Mouse (Mus musculus): ENCODE data around the gene Mllt10. TPM values are rescaled to one million over a fixed set of nuclear protein-coding genes. Genes with fewer than 3 reads are reported as not detected.
A peak's percentile ranks its signal among the peaks of the same experiment; 100 is the strongest.

Mllt10 gene
- polyA plus RNA-seq, 1 experiment from 2014 or later = 40.7 TPM

- 58% methylated on average over 27 of the region's 27 CpGs for WGBS
- H3K27me3 ChIP-seq (ENCODE audit: control insufficient read depth, insufficient read depth, low read length) = no peaks in the 10 kb centered on the region
- no peak overlapping the region for H3K27ac ChIP-seq (ENCODE audit: low read length)
- no peak for ATAC-seq (replicated peaks; ENCODE audit: extremely low read depth, insufficient read depth, low FRiP score)
- no peaks in the 10 kb centered on the region for H3K9me3 ChIP-seq (replicated peaks; ENCODE audit: control insufficient read depth, low read length)
- no peak overlapping the region for H3K4me3 ChIP-seq (ENCODE audit: low read length)
- no peaks in the 10 kb centered on the region for H3K36me3 ChIP-seq (ENCODE audit: control insufficient read depth, insufficient read depth)
- peak overlapping the region; percentile 43 for H3K4me2 ChIP-seq (ENCODE audit: low read depth, low read length)
- H3K9ac ChIP-seq (ENCODE audit: low read length) = peak overlapping the region; percentile 63
- H3K4me1 ChIP-seq (ENCODE audit: control insufficient read depth, insufficient read depth, low read length) = peaks cover 14% of the 10 kb centered on the region
These were observed 14.5 kb upstream of the Mllt10 start for GRCm38 (mm10) chr2:18040347-18041160.

GRCm38 (mm10) chr2:18041199-18041885 lies 13.7 kb upstream of the Mllt10 start:
- Histone ChIP-seq H3K27ac (ENCODE audit: low read length) (peak overlapping the region; percentile 3; the same call in 1 of the 2 replicates), H3K9ac (ENCODE audit: low read length) (peak overlapping the region; percentile 63), H3K4me3 (ENCODE audit: low read length) (no peak overlapping the region), H3K9me3 (replicated peaks; ENCODE audit: control insufficient read depth, low read length) (no peaks in the 10 kb centered on the region), H3K36me3 (ENCODE audit: control insufficient read depth, insufficient read depth) (no peaks in the 10 kb centered on the region), H3K27me3 (ENCODE audit: control insufficient read depth, insufficient read depth, low read length) (no peaks in the 10 kb centered on the region), H3K4me1 (ENCODE audit: control insufficient read depth, insufficient read depth, low read length) (peaks cover 14% of the 10 kb centered on the region), H3K4me2 (ENCODE audit: low read depth, low read length) (peak overlapping the region; percentile 43)
- WGBS = 37% methylated on average over 14 of the region's 14 CpGs
- peak; percentile 52; the same call in 1 of the 2 replicates for ATAC-seq (replicated peaks; ENCODE audit: extremely low read depth, insufficient read depth, low FRiP score)

- Histone ChIP-seq H3K4me3 (ENCODE audit: low read length) (peak overlapping the region; percentile 95), H3K9me3 (replicated peaks; ENCODE audit: control insufficient read depth, low read length) (no peaks in the 10 kb centered on the region), H3K9ac (ENCODE audit: low read length) (peak overlapping the region; percentile 99), H3K36me3 (ENCODE audit: control insufficient read depth, insufficient read depth) (no peaks in the 10 kb centered on the region), H3K27ac (ENCODE audit: low read length) (peak overlapping the region; percentile 99; the same call in 1 of the 2 replicates), H3K27me3 (ENCODE audit: control insufficient read depth, insufficient read depth, low read length) (no peaks in the 10 kb centered on the region), H3K4me2 (ENCODE audit: low read depth, low read length) (peak overlapping the region; percentile 80), H3K4me1 (ENCODE audit: control insufficient read depth, insufficient read depth, low read length) (peaks cover 18% of the 10 kb centered on the region)
- 20% methylated on average over 7 of the region's 7 CpGs for WGBS
- ATAC-seq (replicated peaks; ENCODE audit: extremely low read depth, insufficient read depth, low FRiP score) = no peak
These were observed 9.8 kb upstream of the Mllt10 start for GRCm38 (mm10) chr2:18045143-18045780.

GRCm38 (mm10) chr2:18045781-18046181 lies 9.3 kb upstream of the Mllt10 start:
- Histone ChIP-seq H3K4me2 (ENCODE audit: low read depth, low read length) (peak overlapping the region; percentile 80), H3K36me3 (ENCODE audit: control insufficient read depth, insufficient read depth) (no peaks in the 10 kb centered on the region), H3K27ac (ENCODE audit: low read length) (peak overlapping the region; percentile 99), H3K9me3 (replicated peaks; ENCODE audit: control insufficient read depth, low read length) (no peaks in the 10 kb centered on the region), H3K4me3 (ENCODE audit: low read length) (peak overlapping the region; percentile 95), H3K27me3 (ENCODE audit: control insufficient read depth, insufficient read depth, low read length) (no peaks in the 10 kb centered on the region), H3K4me1 (ENCODE audit: control insufficient read depth, insufficient read depth, low read length) (peaks cover 18% of the 10 kb centered on the region), H3K9ac (ENCODE audit: low read length) (peak overlapping the region; percentile 99)
- no peak for ATAC-seq (replicated peaks; ENCODE audit: extremely low read depth, insufficient read depth, low FRiP score)
- WGBS = 21% methylated on average over 6 of the region's 6 CpGs

GRCm38 (mm10) chr2:18046186-18046585 lies 8.9 kb upstream of the Mllt10 start:
- no peak for ATAC-seq (replicated peaks; ENCODE audit: extremely low read depth, insufficient read depth, low FRiP score)
- Histone ChIP-seq H3K9ac (ENCODE audit: low read length) (peak overlapping the region; percentile 99), H3K27me3 (ENCODE audit: control insufficient read depth, insufficient read depth, low read length) (no peaks in the 10 kb centered on the region), H3K4me1 (ENCODE audit: control insufficient read depth, insufficient read depth, low read length) (peaks cover 18% of the 10 kb centered on the region), H3K9me3 (replicated peaks; ENCODE audit: control insufficient read depth, low read length) (no peaks in the 10 kb centered on the region), H3K27ac (ENCODE audit: low read length) (peak overlapping the region; percentile 99), H3K4me3 (ENCODE audit: low read length) (peak overlapping the region; percentile 95), H3K36me3 (ENCODE audit: control insufficient read depth, insufficient read depth) (no peaks in the 10 kb centered on the region), H3K4me2 (ENCODE audit: low read depth, low read length) (peak overlapping the region; percentile 80)
- 2% methylated on average over 4 of the region's 4 CpGs for WGBS

GRCm38 (mm10) chr2:18046758-18047645 lies 8.0 kb upstream of the Mllt10 start:
- peak overlapping the region; percentile 80 for H3K4me2 ChIP-seq (ENCODE audit: low read depth, low read length)
- H3K4me3 ChIP-seq (ENCODE audit: low read length) = peak overlapping the region; percentile 95
- ATAC-seq (replicated peaks; ENCODE audit: extremely low read depth, insufficient read depth, low FRiP score) = peak; percentile 47
- under 1% methylated on average over 62 of the region's 64 CpGs for WGBS
- H3K27me3 ChIP-seq (ENCODE audit: control insufficient read depth, insufficient read depth, low read length) = no peaks in the 10 kb centered on the region
- H3K9ac ChIP-seq (ENCODE audit: low read length) = peak overlapping the region; percentile 99
- H3K4me1 ChIP-seq (ENCODE audit: control insufficient read depth, insufficient read depth, low read length) = peaks cover 21% of the 10 kb centered on the region
- no peaks in the 10 kb centered on the region for H3K36me3 ChIP-seq (ENCODE audit: control insufficient read depth, insufficient read depth)
- no peaks in the 10 kb centered on the region for H3K9me3 ChIP-seq (replicated peaks; ENCODE audit: control insufficient read depth, low read length)
- peak overlapping the region; percentile 99 for H3K27ac ChIP-seq (ENCODE audit: low read length)

GRCm38 (mm10) chr2:18047646-18048452 lies 7.2 kb upstream of the Mllt10 start:
- peak overlapping the region; percentile 99 for H3K27ac ChIP-seq (ENCODE audit: low read length)
- no peaks in the 10 kb centered on the region for H3K27me3 ChIP-seq (ENCODE audit: control insufficient read depth, insufficient read depth, low read length)
- H3K4me3 ChIP-seq (ENCODE audit: low read length) = peak overlapping the region; percentile 95
- no peaks in the 10 kb centered on the region for H3K36me3 ChIP-seq (ENCODE audit: control insufficient read depth, insufficient read depth)
- H3K9me3 ChIP-seq (replicated peaks; ENCODE audit: control insufficient read depth, low read length) = no peaks in the 10 kb centered on the region
- peak overlapping the region; percentile 99 for H3K9ac ChIP-seq (ENCODE audit: low read length)
- H3K4me1 ChIP-seq (ENCODE audit: control insufficient read depth, insufficient read depth, low read length) = peaks cover 16% of the 10 kb centered on the region
- ATAC-seq (replicated peaks; ENCODE audit: extremely low read depth, insufficient read depth, low FRiP score) = peak; percentile 84
- peak overlapping the region; percentile 80 for H3K4me2 ChIP-seq (ENCODE audit: low read depth, low read length)
- WGBS = under 1% methylated on average over 70 of the region's 70 CpGs

All from heart, embryonic 16.5 days (tissue).